Comparison of ENCODE assay signal across 22 mouse cellular contexts in genomic region chr13:43497769-43498168, GRCm38 (mm10). TPM values are rescaled to one million over a fixed set of nuclear protein-coding genes. Genes with fewer than 3 reads are reported as not detected.
DNase-seq lines count a peak whose midpoint lies in the region; ATAC-seq and TF ChIP-seq lines count a peak whose summit lies in the region.
"Had no signal": no experiment of that assay in that cellular context is flagged by ENCODE, and none has a peak within 500 bp of the region (broad histone marks: within the 10 kb centered on the region; RNA-seq: fewer than 3 reads in every experiment).

No protein-coding gene starts in this region.

- CTCF ChIA-PET in Patski (lab: Charles Lee), result interaction anchor here (1.2 kb wide), 1 partner anchor 8 kb away, joined by 3 read pairs; no protein-coding TSS in a partner anchor

- no peak for DNase-seq in hindbrain, postnatal 0 days (ENCODE audit: low spot score)
- DNase-seq in liver, postnatal 0 days, result no peak
- DNase-seq in liver, embryonic 11.5 days (ENCODE audit: low spot score), result no peak
- no peak for DNase-seq in Patski (ENCODE audit: low read depth, low spot score)
- no peak for DNase-seq in frontal cortex, postnatal 25 days (ENCODE audit: low spot score in 2 of 2)
- DNase-seq: adrenal gland, postnatal 36 days; cerebellum, adult 9-10 months; gastrocnemius, postnatal 14 days; heart, postnatal 14 days; kidney, adult 18-20 months; layer of hippocampus, postnatal 36 days; left cerebral cortex, postnatal 4 days; lung, postnatal 36 days; right cerebral cortex, postnatal 4 days; thymus, adult 2 months had no signal

- H3K36me3 ChIP-seq in hindbrain, postnatal 0 days (ENCODE audit: insufficient read depth, low read length), result no peaks in the 10 kb centered on the region
- no peaks in the 10 kb centered on the region for H3K36me3 ChIP-seq in hindbrain, embryonic 12.5 days
- H3K36me3 ChIP-seq in liver, postnatal 0 days (replicated peaks; ENCODE audit: insufficient read depth, low read length), result no peaks in the 10 kb centered on the region
- no peaks in the 10 kb centered on the region for H3K36me3 ChIP-seq in liver, embryonic 11.5 days (ENCODE audit: control insufficient read depth, insufficient read depth, low read length)
- no peaks in the 10 kb centered on the region for H3K36me3 ChIP-seq in small intestine, adult 2 months (ENCODE audit: control insufficient read depth, insufficient read depth, low read length)
- H3K36me3 ChIP-seq: embryonic facial prominence, embryonic 13.5 days; liver, embryonic 15.5 days; midbrain, embryonic 12.5 days had no signal

- H3K27me3 ChIP-seq in hindbrain, postnatal 0 days (ENCODE audit: insufficient read depth, low read length), result no peaks in the 10 kb centered on the region
- no peaks in the 10 kb centered on the region for H3K27me3 ChIP-seq in hindbrain, embryonic 12.5 days
- no peaks in the 10 kb centered on the region for H3K27me3 ChIP-seq in liver, postnatal 0 days (ENCODE audit: insufficient read depth, low read length)
- H3K27me3 ChIP-seq in liver, embryonic 11.5 days (replicated peaks; ENCODE audit: control insufficient read depth, insufficient read depth, low read length), result no peaks in the 10 kb centered on the region
- H3K27me3 ChIP-seq in Patski, result no peaks in the 10 kb centered on the region
- H3K27me3 ChIP-seq in small intestine, adult 2 months (ENCODE audit: control insufficient read depth, insufficient read depth, low read length), result no peaks in the 10 kb centered on the region
- H3K27me3 ChIP-seq: embryonic facial prominence, embryonic 13.5 days; liver, embryonic 15.5 days; midbrain, embryonic 12.5 days had no signal

- peak; percentile 39 for TF ChIP-seq CTCF in hindbrain, postnatal 0 days (IDR thresholded peaks at IDR 0.05; ENCODE audit: low read depth)
- peak; percentile 40 for TF ChIP-seq CTCF in liver, postnatal 0 days (IDR thresholded peaks at IDR 0.05; ENCODE audit: low read depth)
- peak; percentile 41 for TF ChIP-seq CTCF in Patski (IDR thresholded peaks at IDR 0.05)
- TF ChIP-seq CTCF in small intestine, adult 2 months (IDR thresholded peaks at IDR 0.05; ENCODE audit: extremely low read depth, insufficient read length, insufficient replicate concordance, low read depth, low read length), result peak; percentile 22; the same call in 1 of the 2 replicates

- H3K4me3 ChIP-seq in hindbrain, postnatal 0 days (ENCODE audit: low read length), result no peak overlapping the region
- H3K4me3 ChIP-seq in hindbrain, embryonic 12.5 days, result no peak overlapping the region
- no peak overlapping the region for H3K4me3 ChIP-seq in liver, postnatal 0 days (ENCODE audit: low read depth, low read length)
- no peak overlapping the region for H3K4me3 ChIP-seq in liver, embryonic 11.5 days (ENCODE audit: low read depth, low read length)
- no peak overlapping the region for H3K4me3 ChIP-seq in small intestine, adult 2 months (ENCODE audit: low read depth, low read length)
- H3K4me3 ChIP-seq: embryonic facial prominence, embryonic 13.5 days; liver, embryonic 15.5 days; midbrain, embryonic 12.5 days had no signal

- H3K4me2 ChIP-seq in hindbrain, postnatal 0 days (ENCODE audit: low read depth, low read length), result no peak overlapping the region
- no peak overlapping the region for H3K4me2 ChIP-seq in hindbrain, embryonic 12.5 days (replicated peaks)
- H3K4me2 ChIP-seq in liver, postnatal 0 days (ENCODE audit: low read depth, low read length), result no peak overlapping the region
- H3K4me2 ChIP-seq in liver, embryonic 11.5 days, result no peak overlapping the region
- H3K4me2 ChIP-seq: embryonic facial prominence, embryonic 13.5 days; hindbrain, embryonic 14.5 days; liver, embryonic 15.5 days; midbrain, embryonic 12.5 days had no signal

- 97% methylated on average over 3 of the region's 3 CpGs for WGBS in hindbrain, postnatal 0 days
- WGBS in hindbrain, embryonic 12.5 days, result 95% methylated on average over 3 of the region's 3 CpGs
- 93% methylated on average over 3 of the region's 3 CpGs for WGBS in liver, postnatal 0 days (ENCODE audit: insufficient replicate concordance)
- WGBS in liver, embryonic 11.5 days, result 93% methylated on average over 3 of the region's 3 CpGs
- 97% methylated on average over 3 of the region's 3 CpGs for WGBS in small intestine, adult 2 months

- POLR2A ChIA-PET in Patski (lab: Charles Lee), result no interaction called here

- TF ChIP-seq POLR2A in small intestine, adult 2 months (IDR thresholded peaks at IDR 0.05; ENCODE audit: low read depth, low read length), result no peak

- no peaks in the 10 kb centered on the region for H3K9me3 ChIP-seq in hindbrain, postnatal 0 days (ENCODE audit: low read length)
- peaks cover 6% of the 10 kb centered on the region; the same call in 1 of the 2 replicates for H3K9me3 ChIP-seq in hindbrain, embryonic 12.5 days (replicated peaks)
- no peaks in the 10 kb centered on the region for H3K9me3 ChIP-seq in liver, postnatal 0 days (ENCODE audit: low read length)
- H3K9me3 ChIP-seq in liver, embryonic 11.5 days (ENCODE audit: control insufficient read depth, low read length), result 0 out of 2 replicates have a peak, but pooled peaks cover 3% of the 10 kb centered on the region

- in situ Hi-C loops in Patski (cut with MboI; ENCODE audit: low pct_unique_long_range_greater_than_20kb), result no loop called here

- TF ChIP-seq EP300 in liver, postnatal 0 days (IDR thresholded peaks at IDR 0.05; ENCODE audit: low read depth), result no peak

- no peaks in the 10 kb centered on the region for H3K4me1 ChIP-seq in hindbrain, postnatal 0 days (ENCODE audit: insufficient read depth, low read length)
- peaks cover 7% of the 10 kb centered on the region; the same call in 1 of the 2 replicates for H3K4me1 ChIP-seq in hindbrain, embryonic 12.5 days
- H3K4me1 ChIP-seq in liver, postnatal 0 days (ENCODE audit: insufficient read depth), result no peaks in the 10 kb centered on the region
- H3K4me1 ChIP-seq in liver, embryonic 11.5 days (replicated peaks; ENCODE audit: control insufficient read depth, insufficient read depth, low read length), result no peaks in the 10 kb centered on the region
- H3K4me1 ChIP-seq in small intestine, adult 2 months (ENCODE audit: control insufficient read depth, insufficient read depth, insufficient read length, low read length), result no peaks in the 10 kb centered on the region; the same call in 1 of the 2 replicates
- H3K4me1 ChIP-seq: liver, embryonic 15.5 days had no signal

- no peak overlapping the region for H3K27ac ChIP-seq in hindbrain, postnatal 0 days
- no peak overlapping the region for H3K27ac ChIP-seq in hindbrain, embryonic 12.5 days
- no peak overlapping the region for H3K27ac ChIP-seq in liver, postnatal 0 days (ENCODE audit: low read depth)
- no peak overlapping the region for H3K27ac ChIP-seq in liver, embryonic 11.5 days (ENCODE audit: low read depth, low read length)
- H3K27ac ChIP-seq in small intestine, adult 2 months (ENCODE audit: insufficient read depth, low read depth, low read length), result no peak overlapping the region
- H3K27ac ChIP-seq: embryonic facial prominence, embryonic 13.5 days; hindbrain, embryonic 14.5 days; liver, embryonic 15.5 days; midbrain, embryonic 12.5 days had no signal

- ATAC-seq in hindbrain, postnatal 0 days, result no peak
- ATAC-seq in hindbrain, embryonic 12.5 days (ENCODE audit: low FRiP score), result no peak
- no peak for ATAC-seq in liver, postnatal 0 days
- ATAC-seq in liver, embryonic 11.5 days (replicated peaks; ENCODE audit: low FRiP score), result no peak
- ATAC-seq in Patski, result no peak
- ATAC-seq: activated CD4-positive, CD25-positive, alpha-beta regulatory T cell, adult 4 months had no signal

- no peak overlapping the region for H3K9ac ChIP-seq in hindbrain, postnatal 0 days (replicated peaks; ENCODE audit: low read length)
- no peak overlapping the region for H3K9ac ChIP-seq in hindbrain, embryonic 12.5 days
- no peak overlapping the region for H3K9ac ChIP-seq in liver, postnatal 0 days (replicated peaks)
- H3K9ac ChIP-seq in liver, embryonic 11.5 days (ENCODE audit: low read depth, low read length), result no peak overlapping the region
- H3K9ac ChIP-seq: embryonic facial prominence, embryonic 13.5 days; hindbrain, embryonic 14.5 days; liver, embryonic 15.5 days; midbrain, embryonic 12.5 days had no signal

RNA-seq across cellular contexts. Expression of gene Ranbp9, which starts 16.7 kb away (rescaled TPM):
- 52.7 and 67.1 TPM in 2 replicates for total RNA-seq in hindbrain, postnatal 0 days (2014; rRNA removed)
- polyA plus RNA-seq in hindbrain, postnatal 0 days (2015; fragmentation: Nextera tagmentation; extraction: Ambion mirVana), result 9.6 and 11.0 TPM in 2 replicates
- polyA plus RNA-seq in hindbrain, embryonic 12.5 days (2016; fragmentation: Nextera tagmentation; extraction: Ambion mirVana), result 12.2 and 12.8 TPM in 2 replicates
- 3.0 and 4.6 TPM in 2 replicates for polyA plus RNA-seq in liver, postnatal 0 days (2015; fragmentation: Nextera tagmentation; extraction: Ambion mirVana)
- polyA plus RNA-seq in liver, embryonic 11.5 days (2014; fragmentation: Nextera tagmentation; extraction: Ambion mirVana), result 6.3 and 7.1 TPM in 2 replicates
- polyA plus RNA-seq in Patski (2021), result 68.0 TPM
- 8.7 and 13.7 TPM in 2 replicates for polyA plus RNA-seq in small intestine, adult 2 months (2012; rRNA removed)
